Mouse (Mus musculus) large intestine, adult 2 months (tissue): Measurements from ENCODE around the gene Antxr1. TPM values are rescaled to one million over a fixed set of nuclear protein-coding genes. Genes with fewer than 3 reads are reported as not detected.
A peak's percentile ranks its signal among the peaks of the same experiment; 100 is the strongest.

Experiments used
- DNase-seq: peaks from one replicate; pipeline ENCODE4 v3.0.0-alpha.2; 2012; ENCODE audit warnings: low read depth, low spot score
- WGBS: fragments of 180-500 bp; shearing (Covaris S2); methylation state at CpG from one replicate; pipeline ENCODE4 v1.1.7; 2018; 5-methylcytosine and 5-hydroxymethylcytosine counted together
- polyA plus RNA-seq: library from polyadenylated mRNA; depleted of rRNA; stranded (reverse); fragments of >200 nt; gene quantifications from 2 replicates; pipeline ENCODE4 v1.2.3, GENCODE M21; 2012

Antxr1 gene
- polyA plus RNA-seq, 1 experiment, result 3.7 TPM

GRCm38 (mm10) chr6:87294904-87295303 is 40.7 kb downstream of the Antxr1 start:
- peak; percentile 7 for DNase-seq
- WGBS, result 22% methylated on average over 3 of the region's 3 CpGs

GRCm38 (mm10) chr6:87292911-87293851 is 42.4 kb downstream of the Antxr1 start:
- WGBS, result 77% methylated on average over 18 of the region's 18 CpGs
- no peak for DNase-seq

GRCm38 (mm10) chr6:87287251-87287650 is 48.4 kb downstream of the Antxr1 start:
- WGBS, result 67% methylated on average over 6 of the region's 6 CpGs
- no peak for DNase-seq

- WGBS, result 61% methylated on average over 7 of the region's 7 CpGs
- DNase-seq, result no peak
These were observed 50.3 kb downstream of the Antxr1 start for GRCm38 (mm10) chr6:87285365-87285749.

- 51% methylated on average over 11 of the region's 11 CpGs for WGBS
- no peak for DNase-seq
These were observed 50.8 kb downstream of the Antxr1 start for GRCm38 (mm10) chr6:87284716-87285364.

- WGBS, result 25% methylated on average over 8 of the region's 8 CpGs
- no peak for DNase-seq
These were observed 53.3 kb downstream of the Antxr1 start for GRCm38 (mm10) chr6:87282346-87282781.

GRCm38 (mm10) chr6:87281771-87282170 is 53.9 kb downstream of the Antxr1 start:
- WGBS, result 83% methylated on average over 4 of the region's 4 CpGs
- DNase-seq, result no peak

GRCm38 (mm10) chr6:87278151-87278550 is 57.5 kb downstream of the Antxr1 start:
- WGBS, result 59% methylated on average over 5 of the region's 5 CpGs
- DNase-seq, result no peak

GRCm38 (mm10) chr6:87277527-87277926 is 58.1 kb downstream of the Antxr1 start:
- peak; percentile 29 for DNase-seq
- WGBS, result 4% methylated on average over 3 of the region's 3 CpGs

- no peak for DNase-seq
- 61% methylated on average over 7 of the region's 7 CpGs for WGBS
These were observed 58.7 kb downstream of the Antxr1 start for GRCm38 (mm10) chr6:87276941-87277340.

GRCm38 (mm10) chr6:87274779-87275178 is 60.8 kb downstream of the Antxr1 start:
- WGBS, result 93% methylated on average over 5 of the region's 5 CpGs
- DNase-seq, result no peak

- DNase-seq, result no peak
- 38% methylated on average over 3 of the region's 3 CpGs for WGBS
These were observed 61.8 kb downstream of the Antxr1 start for GRCm38 (mm10) chr6:87273791-87274190.

GRCm38 (mm10) chr6:87273141-87273540 is 62.5 kb downstream of the Antxr1 start:
- 60% methylated on average over 4 of the region's 4 CpGs for WGBS

GRCm38 (mm10) chr6:87272202-87272601 is 63.4 kb downstream of the Antxr1 start:
- DNase-seq, result no peak
- 79% methylated on average over 2 of the region's 2 CpGs for WGBS

More at GRCm38 (mm10) chr6:87273141-87273540, 62.5 kb downstream of the Antxr1 start:
- DNase-seq, result no peak

GRCm38 (mm10) chr6:87270452-87270851 is 65.2 kb downstream of the Antxr1 start:
- DNase-seq, result no peak
- WGBS, result 11% methylated on average over 7 of the region's 7 CpGs

- WGBS, result 60% methylated on average over 7 of the region's 7 CpGs
- no peak for DNase-seq
These were observed 65.7 kb downstream of the Antxr1 start for GRCm38 (mm10) chr6:87269950-87270349.

GRCm38 (mm10) chr6:87262666-87263065 is 73.0 kb downstream of the Antxr1 start:
- no peak for DNase-seq
- 19% methylated on average over 2 of the region's 2 CpGs for WGBS

- 25% methylated on average over 5 of the region's 5 CpGs for WGBS
These were observed 76.6 kb downstream of the Antxr1 start for GRCm38 (mm10) chr6:87258976-87259375.

GRCm38 (mm10) chr6:87257981-87258775 is 77.4 kb downstream of the Antxr1 start:
- DNase-seq, result no peak
- 71% methylated on average over 7 of the region's 7 CpGs for WGBS

More at GRCm38 (mm10) chr6:87258976-87259375, 76.6 kb downstream of the Antxr1 start:
- DNase-seq, result no peak

GRCm38 (mm10) chr6:87257471-87257870 is 78.2 kb downstream of the Antxr1 start:
- 88% methylated on average over 4 of the region's 4 CpGs for WGBS
- no peak for DNase-seq
